Mouse (Mus musculus): ENCODE measurements at regions not wholly inside any gene's neighbourhood (a gene's known extent, or its start where the extent isn't known, plus 50 kb on each side); places are given as distances from the start of the nearest gene placed in this dataset.

GRCm38 (mm10) chr15:93011166-93011565 lies 263.8 kb downstream of the Gxylt1 start:
- TF ChIP-seq CTCF (IDR thresholded peaks at IDR 0.05; ENCODE audit: control insufficient read depth, insufficient read depth, insufficient replicate concordance, low read depth, low read length) (no peak), POLR2A (IDR thresholded peaks at IDR 0.05; ENCODE audit: control insufficient read depth, low read depth, low read length) (no peak)
